Mouse (Mus musculus) lung, embryonic 16.5 days (tissue): ENCODE results near the gene Wnk1. TPM values are rescaled to one million over a fixed set of nuclear protein-coding genes. Genes with fewer than 3 reads are reported as not detected.
A peak's percentile ranks its signal among the peaks of the same experiment; 100 is the strongest.

Experiments
- ATAC-seq: fragments of 200-750 bp; cut with Nextera tagmentation; 2 replicates; pipeline ENCODE4 v1.8.0; 2017; ENCODE audit warnings: low read depth, mild to moderate bottlenecking, moderate library complexity
- H3K27ac ChIP-seq: fragments of 300-500 bp; sonication (generic); 2 replicates; pipeline ENCODE4 v1.5.1; 2014; ENCODE audit warnings: mild to moderate bottlenecking, control low read depth, low read length
- H3K27me3 ChIP-seq: fragments of 300-500 bp; sonication (generic); 2 replicates; pipeline ENCODE4 v1.6.1; 2014; ENCODE audit warnings: low read depth, low read length, mixed read lengths; ENCODE audit not compliant: control insufficient read depth, insufficient read depth
- H3K36me3 ChIP-seq: fragments of 300-500 bp; sonication (generic); 2 replicates; pipeline ENCODE4 v1.6.1; 2014; ENCODE audit warnings: low read length; ENCODE audit not compliant: control insufficient read depth, insufficient read depth
- H3K4me1 ChIP-seq: fragments of 300-500 bp; sonication (generic); replicated peaks from 2 replicates; pipeline ENCODE4 v1.6.1; 2014; ENCODE audit warnings: low read length, mixed read lengths; ENCODE audit not compliant: control insufficient read depth, insufficient read depth
- H3K4me2 ChIP-seq: fragments of 300-500 bp; sonication (generic); 2 replicates; pipeline ENCODE4 v1.6.1; 2014; ENCODE audit warnings: low read depth, low read length, control low read depth
- H3K4me3 ChIP-seq: fragments of 300-500 bp; sonication (generic); 2 replicates; pipeline ENCODE4 v1.5.1; 2014; ENCODE audit warnings: mild to moderate bottlenecking, low read length, control low read depth
- H3K9ac ChIP-seq: fragments of 300-500 bp; sonication (generic); 2 replicates; pipeline ENCODE4 v1.6.1; 2014; ENCODE audit warnings: low read length, control low read depth
- H3K9me3 ChIP-seq: fragments of 300-500 bp; sonication (generic); 2 replicates; pipeline ENCODE4 v1.6.1; 2016; ENCODE audit warnings: low read length; ENCODE audit not compliant: control insufficient read depth
- WGBS: fragments of 180-500 bp; shearing (Covaris S2); extraction: QIAGEN DNeasy Blood & Tissue Kit; methylation state at CpG from one replicate; pipeline ENCODE4 v1.1.7; 2014; 5-methylcytosine and 5-hydroxymethylcytosine counted together
- polyA plus RNA-seq: library from polyadenylated mRNA; unstranded; fragments of >200 nt; fragmentation: Nextera tagmentation; extraction: Ambion mirVana; gene quantifications from 2 replicates; pipeline ENCODE4 v1.2.1, GENCODE M21; 2015

The Wnk1 gene
- polyA plus RNA-seq, 1 experiment from 2014 or later: 50.2 TPM

DNA sequence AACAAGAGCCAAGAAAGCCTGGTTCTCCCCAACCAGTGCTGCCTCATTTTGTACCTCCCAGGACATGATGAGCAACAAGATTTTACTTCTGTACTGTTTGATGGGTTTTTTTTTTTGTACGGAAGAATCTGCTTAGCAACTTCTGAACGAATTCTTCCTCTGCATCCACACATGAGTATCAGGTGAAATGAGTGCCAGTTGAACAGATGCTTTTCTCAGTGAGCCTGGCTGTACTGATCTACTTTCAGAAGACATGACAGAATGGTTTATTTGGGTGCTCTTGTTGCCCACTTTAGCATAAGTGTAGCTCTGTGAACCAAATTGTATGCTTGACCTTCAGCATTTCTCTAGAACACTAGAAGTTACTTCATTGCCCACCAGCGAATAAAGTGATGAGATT is 16.4 kb downstream of the Wnk1 start:
- Histone ChIP-seq H3K9ac (no peak overlapping the region), H3K4me1 (peaks cover 4% of the 10 kb centered on the region; the same call in 1 of the 2 replicates), H3K9me3 (no peaks in the 10 kb centered on the region), H3K4me2 (no peak overlapping the region), H3K27ac (no peak overlapping the region), H3K4me3 (no peak overlapping the region), H3K27me3 (no peaks in the 10 kb centered on the region), H3K36me3 (peaks cover 4% of the 10 kb centered on the region; the same call in 1 of the 2 replicates)
- 86% methylated on average over 3 of the region's 3 CpGs for WGBS
- no peak for ATAC-seq

GRCm38 (mm10) chr6:120019697-120020096 is 18.8 kb downstream of the Wnk1 start:
- H3K9me3 ChIP-seq: no peaks in the 10 kb centered on the region
- no peak for ATAC-seq
- no peaks in the 10 kb centered on the region for H3K27me3 ChIP-seq
- no peak overlapping the region for H3K9ac ChIP-seq
- peaks cover 3% of the 10 kb centered on the region; the same call in 1 of the 2 replicates for H3K4me1 ChIP-seq
- H3K36me3 ChIP-seq: no peaks in the 10 kb centered on the region
- WGBS: 87% methylated on average over 2 of the region's 2 CpGs
- no peak overlapping the region for H3K4me2 ChIP-seq
- no peak overlapping the region for H3K27ac ChIP-seq
- H3K4me3 ChIP-seq: no peak overlapping the region

DNA sequence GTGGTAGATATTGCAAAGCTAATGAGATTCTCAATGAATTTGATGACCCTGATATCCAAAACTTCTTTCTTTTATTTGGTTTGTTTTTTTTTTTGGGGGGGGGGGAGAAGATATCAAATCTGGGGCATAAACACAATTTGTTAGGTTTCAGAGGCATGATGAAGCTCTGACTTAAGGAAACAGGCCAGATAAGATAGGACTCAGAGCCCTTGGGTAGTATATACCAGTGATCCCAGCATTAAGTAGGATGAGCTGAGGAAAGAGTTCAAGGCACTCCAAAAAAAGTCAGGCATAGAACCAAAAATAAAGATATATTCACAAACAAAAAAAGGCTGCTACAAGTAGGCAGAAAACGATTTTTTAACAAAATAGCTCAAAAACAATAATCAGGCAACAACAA is 25.3 kb downstream of the Wnk1 start:
- Histone ChIP-seq H3K36me3 (no peaks in the 10 kb centered on the region), H3K27me3 (no peaks in the 10 kb centered on the region), H3K27ac (no peak overlapping the region), H3K9me3 (no peaks in the 10 kb centered on the region), H3K4me3 (no peak overlapping the region), H3K4me2 (no peak overlapping the region), H3K9ac (no peak overlapping the region), H3K4me1 (no peaks in the 10 kb centered on the region)
- ATAC-seq: no peak
- WGBS: 62% methylated on average over 1 of the region's 1 CpGs

- Histone ChIP-seq H3K9me3 (no peaks in the 10 kb centered on the region), H3K27me3 (no peaks in the 10 kb centered on the region), H3K4me1 (no peaks in the 10 kb centered on the region), H3K36me3 (no peaks in the 10 kb centered on the region), H3K4me2 (no peak overlapping the region), H3K4me3 (no peak overlapping the region), H3K9ac (no peak overlapping the region), H3K27ac (no peak overlapping the region)
- WGBS: 88% methylated on average over 1 of the region's 1 CpGs
- ATAC-seq: no peak
Observed at GRCm38 (mm10) chr6:120011440-120011839, 27.0 kb downstream of the Wnk1 start.

DNA sequence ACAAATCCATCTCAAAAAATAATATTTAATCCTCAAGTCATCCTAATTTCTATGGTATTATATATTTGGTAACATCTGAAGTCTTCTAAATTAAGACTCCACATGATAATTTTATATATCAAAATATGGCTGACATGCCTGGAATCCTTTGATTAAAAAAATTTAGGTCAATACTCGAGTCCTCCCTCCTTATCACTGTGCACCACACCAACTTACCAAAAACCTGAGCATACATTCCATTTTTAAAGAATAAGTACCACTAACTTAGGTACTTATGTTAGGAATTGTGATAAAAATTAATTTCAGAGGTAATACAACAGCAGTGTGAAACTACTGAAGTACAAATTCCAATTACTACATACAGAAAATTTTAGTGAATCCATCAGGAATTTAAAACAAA is 27.5 kb downstream of the Wnk1 start:
- ATAC-seq: no peak
- no peak overlapping the region for H3K27ac ChIP-seq
- H3K27me3 ChIP-seq: no peaks in the 10 kb centered on the region
- no peak overlapping the region for H3K4me2 ChIP-seq
- H3K4me1 ChIP-seq: no peaks in the 10 kb centered on the region
- no peaks in the 10 kb centered on the region for H3K9me3 ChIP-seq
- no peak overlapping the region for H3K4me3 ChIP-seq
- WGBS: 57% methylated on average over 1 of the region's 1 CpGs
- no peak overlapping the region for H3K9ac ChIP-seq
- H3K36me3 ChIP-seq: no peaks in the 10 kb centered on the region

DNA sequence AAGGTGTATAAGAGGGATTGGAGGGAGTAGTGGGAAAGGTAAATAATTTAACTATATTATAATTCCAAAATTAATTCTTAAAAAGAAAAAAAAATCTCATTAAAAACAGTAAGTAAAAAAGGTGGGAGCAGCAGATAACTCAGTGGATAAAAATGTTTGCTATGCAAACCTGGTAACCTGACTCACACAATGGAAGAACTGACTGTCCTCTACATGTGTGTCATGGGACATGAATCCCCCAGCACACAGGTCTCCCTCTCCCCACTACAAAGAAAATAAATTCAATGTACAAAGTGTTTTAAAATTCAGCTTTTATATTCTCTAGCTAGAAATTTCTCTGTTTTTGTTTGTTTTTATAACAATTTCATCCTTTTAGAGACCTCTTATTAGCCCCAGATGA is 27.9 kb downstream of the Wnk1 start:
- no peaks in the 10 kb centered on the region for H3K27me3 ChIP-seq
- H3K9ac ChIP-seq: no peak overlapping the region
- no peak for ATAC-seq
- H3K4me3 ChIP-seq: no peak overlapping the region
- H3K4me1 ChIP-seq: no peaks in the 10 kb centered on the region
- no peaks in the 10 kb centered on the region for H3K36me3 ChIP-seq
- H3K27ac ChIP-seq: no peak overlapping the region
- no peak overlapping the region for H3K4me2 ChIP-seq
- no peaks in the 10 kb centered on the region for H3K9me3 ChIP-seq

DNA sequence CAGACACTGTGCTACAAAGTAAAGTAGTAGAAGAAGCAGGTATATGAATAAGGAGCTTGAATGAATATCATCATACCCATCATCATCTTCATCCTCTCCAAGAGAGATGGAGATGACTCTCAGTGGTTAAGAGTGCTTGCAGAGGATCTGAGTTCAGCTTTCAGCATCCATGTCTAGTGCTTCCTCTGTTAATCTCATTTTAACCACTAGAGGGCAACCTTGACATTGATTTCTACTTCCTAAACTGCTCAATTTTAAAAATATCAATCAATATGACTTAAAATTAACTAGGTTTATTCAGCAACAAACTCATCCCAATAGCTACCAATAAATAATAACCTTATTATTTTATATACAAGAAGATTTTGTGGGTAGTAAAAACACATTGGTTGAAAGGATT is 36.8 kb downstream of the Wnk1 start:
- peaks cover 6% of the 10 kb centered on the region for H3K4me1 ChIP-seq
- no peak overlapping the region for H3K27ac ChIP-seq
- no peaks in the 10 kb centered on the region for H3K9me3 ChIP-seq
- H3K9ac ChIP-seq: no peak overlapping the region
- no peak for ATAC-seq
- H3K36me3 ChIP-seq: peaks cover 7% of the 10 kb centered on the region
- no peak overlapping the region for H3K4me3 ChIP-seq
- no peaks in the 10 kb centered on the region for H3K27me3 ChIP-seq
- no peak overlapping the region for H3K4me2 ChIP-seq

GRCm38 (mm10) chr6:119996480-119996879 is 42.0 kb downstream of the Wnk1 start:
- Histone ChIP-seq H3K9me3 (no peaks in the 10 kb centered on the region), H3K4me1 (peaks cover 8% of the 10 kb centered on the region), H3K36me3 (peaks cover 9% of the 10 kb centered on the region), H3K4me2 (no peak overlapping the region), H3K27me3 (no peaks in the 10 kb centered on the region), H3K4me3 (no peak overlapping the region), H3K27ac (peak overlapping the region; percentile 36; the same call in 1 of the 2 replicates), H3K9ac (no peak overlapping the region)
- no peak for ATAC-seq
- WGBS: 54% methylated on average over 1 of the region's 1 CpGs

GRCm38 (mm10) chr6:119924235-119925005 is 114.1 kb downstream of the Wnk1 start:
- ATAC-seq: no peak
- WGBS: 43% methylated on average over 4 of the region's 4 CpGs

More at GRCm38 (mm10) chr6:119924235-119925005, 114.1 kb downstream of the Wnk1 start:
- Histone ChIP-seq H3K27ac (no peak overlapping the region), H3K9ac (no peak overlapping the region), H3K36me3 (peaks cover 46% of the 10 kb centered on the region), H3K27me3 (no peaks in the 10 kb centered on the region), H3K4me3 (no peak overlapping the region), H3K4me2 (no peak overlapping the region), H3K4me1 (no peaks in the 10 kb centered on the region), H3K9me3 (no peaks in the 10 kb centered on the region)
